Mouse (Mus musculus): ENCODE results near the gene Dlx3. TPM values are rescaled to one million over a fixed set of nuclear protein-coding genes. Genes with fewer than 3 reads are reported as not detected.
A peak's percentile ranks its signal among the peaks of the same experiment; 100 is the strongest.

Gene Dlx3
- polyA plus RNA-seq, 1 experiment from 2014 or later, result 0.60 TPM

DNA sequence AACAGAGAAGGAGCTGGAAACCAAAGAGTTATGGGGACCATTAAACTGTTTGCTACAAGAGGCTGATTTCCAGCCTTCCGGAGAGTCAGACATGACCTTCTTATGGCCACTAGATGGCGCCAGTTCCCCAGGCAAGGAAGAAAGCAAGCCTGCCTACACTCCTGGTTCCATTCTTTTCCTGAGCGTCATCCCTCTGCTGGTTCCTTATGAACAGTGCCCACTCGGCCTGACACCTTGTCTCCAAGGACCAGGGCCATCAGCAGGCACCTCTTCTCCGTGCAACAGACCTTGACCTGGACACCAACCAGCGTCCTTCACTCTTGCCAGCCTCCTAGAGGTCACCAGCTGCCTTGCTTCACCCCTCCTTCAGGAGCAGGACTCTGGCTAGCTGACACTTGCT lies 2.9 kb upstream of the Dlx3 start:
- Histone ChIP-seq H3K27ac (no peak overlapping the region), H3K27me3 (replicated peaks) (peaks cover 42% of the 10 kb centered on the region), H3K9me3 (no peaks in the 10 kb centered on the region), H3K4me2 (replicated peaks) (no peak overlapping the region), H3K4me3 (replicated peaks) (no peak overlapping the region), H3K9ac (no peak overlapping the region), H3K4me1 (replicated peaks) (peaks cover 25% of the 10 kb centered on the region), H3K36me3 (no peaks in the 10 kb centered on the region)
- WGBS, result 2% methylated on average over 6 of the region's 6 CpGs
- peak; percentile 54 for ATAC-seq

DNA sequence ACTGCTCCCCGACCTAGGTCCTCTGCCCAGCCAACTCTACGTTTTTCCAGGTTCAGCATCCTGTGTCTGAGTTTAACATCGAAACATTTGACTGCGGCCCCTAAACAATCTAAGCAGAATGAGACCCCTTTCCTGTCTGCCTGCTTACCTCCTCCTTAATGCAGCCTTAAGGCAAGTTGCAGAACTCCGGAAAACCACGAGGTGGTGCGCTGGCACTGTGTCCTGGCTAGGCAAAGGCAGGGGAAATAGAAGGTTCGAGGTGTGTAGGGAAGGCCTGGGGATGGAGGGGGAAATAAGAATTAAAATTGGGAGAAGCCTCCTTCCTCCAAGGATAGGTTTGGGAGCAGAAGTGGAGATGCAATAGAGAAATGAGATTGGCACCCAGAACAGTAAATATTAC lies 1.4 kb upstream of the Dlx3 start:
- 0 out of 2 replicates have a peak, but pooled peaks have one; percentile 41 for ATAC-seq

DNA sequence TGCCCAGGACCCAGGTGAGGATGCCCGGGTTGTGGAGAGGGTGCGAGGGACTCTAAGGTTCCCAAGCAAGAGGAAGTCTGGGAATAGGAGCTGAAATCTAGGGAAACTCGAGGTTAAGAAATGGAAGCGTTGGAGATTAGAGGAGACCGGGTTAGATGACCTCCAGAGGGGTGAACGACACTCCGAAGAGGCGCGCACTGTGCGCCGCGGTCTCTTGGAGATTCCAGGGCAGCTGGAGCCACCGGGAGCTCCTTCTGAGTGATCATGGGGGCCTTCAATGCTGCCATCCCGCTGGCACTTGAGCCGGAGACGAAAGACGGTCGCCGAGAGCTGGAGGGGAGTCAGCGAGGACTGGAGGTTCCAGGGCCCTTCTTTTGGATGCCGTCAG lies 708 bp downstream of the Dlx3 start:
- H3K4me3 ChIP-seq (replicated peaks), result peak overlapping the region; percentile 39
- peaks cover 25% of the 10 kb centered on the region for H3K4me1 ChIP-seq (replicated peaks)
- peaks cover 73% of the 10 kb centered on the region for H3K27me3 ChIP-seq (replicated peaks)
- peak overlapping the region; percentile 85 for H3K4me2 ChIP-seq (replicated peaks)
- 0 out of 2 replicates have a peak overlapping the region, but pooled peaks have one; percentile 8 for H3K9ac ChIP-seq
- no peak overlapping the region for H3K27ac ChIP-seq
- 1% methylated on average over 21 of the region's 21 CpGs for WGBS
- ATAC-seq, result no peak
- H3K9me3 ChIP-seq, result no peaks in the 10 kb centered on the region
- H3K36me3 ChIP-seq, result no peaks in the 10 kb centered on the region

More for the DNA sequence above, 1.4 kb upstream of the Dlx3 start:
- H3K4me2 ChIP-seq (replicated peaks), result no peak overlapping the region
- peaks cover 57% of the 10 kb centered on the region for H3K27me3 ChIP-seq (replicated peaks)
- no peak overlapping the region for H3K9ac ChIP-seq
- no peak overlapping the region for H3K4me3 ChIP-seq (replicated peaks)
- H3K4me1 ChIP-seq (replicated peaks), result peaks cover 25% of the 10 kb centered on the region
- H3K27ac ChIP-seq, result no peak overlapping the region
- H3K9me3 ChIP-seq, result no peaks in the 10 kb centered on the region
- WGBS, result 5% methylated on average over 8 of the region's 8 CpGs
- H3K36me3 ChIP-seq, result no peaks in the 10 kb centered on the region

DNA sequence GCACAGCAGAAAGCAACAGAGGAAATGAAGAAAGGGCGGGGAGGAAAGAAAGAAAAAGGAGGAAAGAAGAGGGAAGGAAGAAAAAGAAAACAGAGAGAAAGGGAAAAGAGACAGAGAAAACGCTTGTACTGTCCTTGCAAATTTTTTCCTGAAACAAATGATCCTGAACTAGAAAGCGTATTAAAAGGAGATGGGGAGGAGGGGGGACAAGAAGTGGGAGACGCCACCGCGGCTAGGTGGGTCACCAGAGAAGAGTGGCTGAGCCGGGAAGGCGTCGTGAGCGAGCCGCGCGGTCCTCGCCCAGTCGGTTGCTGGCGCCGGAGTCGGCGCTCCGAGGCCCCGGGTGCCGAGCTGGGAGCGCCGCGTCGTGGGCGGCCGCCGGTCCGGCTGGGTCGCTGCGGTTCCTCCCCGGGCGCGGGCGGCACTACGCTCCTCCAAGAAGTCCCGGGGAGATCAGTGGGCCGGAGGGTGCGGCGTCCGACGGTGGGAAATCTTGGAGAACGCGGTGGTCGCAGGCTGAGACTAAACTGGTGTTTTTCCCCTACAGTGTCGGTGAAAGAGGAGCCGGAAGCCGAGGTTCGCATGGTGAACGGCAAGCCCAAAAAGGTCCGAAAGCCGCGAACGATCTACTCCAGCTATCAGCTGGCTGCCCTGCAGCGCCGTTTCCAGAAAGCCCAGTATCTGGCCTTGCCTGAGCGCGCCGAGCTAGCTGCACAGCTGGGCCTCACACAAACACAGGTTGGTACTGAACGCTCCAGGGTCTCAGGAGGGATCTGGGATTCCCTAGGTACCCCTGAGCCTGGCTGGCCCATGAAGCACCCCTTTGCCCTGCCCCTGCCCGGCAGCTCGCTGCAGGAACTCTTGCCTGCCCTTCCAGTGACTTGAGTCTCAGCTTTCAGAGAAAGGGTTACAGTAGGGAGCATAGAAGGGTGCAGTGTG lies 1.5 kb downstream of the Dlx3 start:
- H3K4me3 ChIP-seq (replicated peaks), result peak overlapping the region; percentile 39
- no peaks in the 10 kb centered on the region for H3K9me3 ChIP-seq
- peaks cover 26% of the 10 kb centered on the region for H3K4me1 ChIP-seq (replicated peaks)
- no peak overlapping the region for H3K27ac ChIP-seq
- H3K4me2 ChIP-seq (replicated peaks), result peak overlapping the region; percentile 85
- 2% methylated on average over 63 of the region's 63 CpGs for WGBS
- no peak for ATAC-seq
- no peaks in the 10 kb centered on the region for H3K36me3 ChIP-seq
- peaks cover 76% of the 10 kb centered on the region for H3K27me3 ChIP-seq (replicated peaks)
- H3K9ac ChIP-seq, result no peak overlapping the region; the same call in 1 of the 2 replicates

DNA sequence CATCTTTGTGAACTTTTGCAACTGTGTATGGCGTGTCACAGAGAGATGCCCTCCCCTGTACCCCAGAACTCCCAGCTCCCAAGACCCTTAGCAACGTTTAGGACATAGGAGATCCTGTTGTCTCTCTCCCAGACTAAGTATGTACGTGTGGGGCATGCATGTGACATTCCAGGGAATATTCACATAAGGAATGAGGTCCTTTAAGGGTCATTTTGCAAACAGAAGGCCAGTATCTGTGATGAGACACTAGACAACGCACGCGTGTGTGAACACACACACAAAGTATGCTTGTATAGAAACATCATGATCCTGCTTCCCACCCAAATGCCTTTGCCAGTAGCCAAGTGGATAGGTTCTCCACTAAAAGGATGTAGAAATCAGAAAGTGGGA lies 2.2 kb downstream of the Dlx3 start:
- Histone ChIP-seq H3K9me3 (no peaks in the 10 kb centered on the region), H3K9ac (no peak overlapping the region), H3K4me2 (replicated peaks) (no peak overlapping the region), H3K27ac (no peak overlapping the region), H3K4me3 (replicated peaks) (no peak overlapping the region), H3K4me1 (replicated peaks) (peaks cover 31% of the 10 kb centered on the region), H3K27me3 (replicated peaks) (peaks cover 76% of the 10 kb centered on the region), H3K36me3 (no peaks in the 10 kb centered on the region)
- no peak for ATAC-seq
- 52% methylated on average over 6 of the region's 6 CpGs for WGBS

DNA sequence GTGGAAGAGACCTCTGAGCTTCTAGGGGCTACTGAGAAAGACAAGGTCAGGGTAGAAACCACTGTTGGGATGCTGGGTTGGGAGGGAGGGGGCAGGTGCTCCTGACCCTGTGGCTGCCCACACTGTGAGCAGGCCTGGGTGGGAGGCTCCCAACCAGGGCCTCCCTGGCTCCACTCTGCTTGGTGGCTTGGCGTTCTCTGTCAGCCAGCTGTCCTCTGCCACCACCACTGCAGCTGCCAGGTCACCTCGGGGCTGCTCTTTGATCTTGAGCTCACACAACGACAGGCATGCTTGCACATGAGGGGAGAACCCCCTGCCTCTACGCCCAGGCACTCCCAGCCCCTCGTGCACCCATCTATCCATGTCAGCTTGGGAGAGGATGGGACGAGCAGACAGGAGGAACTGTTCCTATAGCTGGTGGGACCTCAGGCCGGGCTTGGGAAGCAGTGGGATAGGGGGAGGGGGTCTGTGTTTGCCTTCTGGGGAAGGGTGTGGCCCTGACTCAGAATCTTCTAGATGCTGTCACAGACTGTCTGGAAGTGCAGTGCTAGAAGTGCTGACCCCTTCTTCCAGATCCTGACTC lies 5.5 kb downstream of the Dlx3 start:
- no peaks in the 10 kb centered on the region for H3K36me3 ChIP-seq
- H3K9ac ChIP-seq, result no peak overlapping the region
- no peak overlapping the region for H3K27ac ChIP-seq
- WGBS, result 36% methylated on average over 7 of the region's 7 CpGs
- peaks cover 23% of the 10 kb centered on the region for H3K4me1 ChIP-seq (replicated peaks)
- no peak overlapping the region for H3K4me2 ChIP-seq (replicated peaks)
- H3K9me3 ChIP-seq, result no peaks in the 10 kb centered on the region
- no peak overlapping the region for H3K4me3 ChIP-seq (replicated peaks)
- no peak for ATAC-seq
- peaks cover 60% of the 10 kb centered on the region for H3K27me3 ChIP-seq (replicated peaks)

DNA sequence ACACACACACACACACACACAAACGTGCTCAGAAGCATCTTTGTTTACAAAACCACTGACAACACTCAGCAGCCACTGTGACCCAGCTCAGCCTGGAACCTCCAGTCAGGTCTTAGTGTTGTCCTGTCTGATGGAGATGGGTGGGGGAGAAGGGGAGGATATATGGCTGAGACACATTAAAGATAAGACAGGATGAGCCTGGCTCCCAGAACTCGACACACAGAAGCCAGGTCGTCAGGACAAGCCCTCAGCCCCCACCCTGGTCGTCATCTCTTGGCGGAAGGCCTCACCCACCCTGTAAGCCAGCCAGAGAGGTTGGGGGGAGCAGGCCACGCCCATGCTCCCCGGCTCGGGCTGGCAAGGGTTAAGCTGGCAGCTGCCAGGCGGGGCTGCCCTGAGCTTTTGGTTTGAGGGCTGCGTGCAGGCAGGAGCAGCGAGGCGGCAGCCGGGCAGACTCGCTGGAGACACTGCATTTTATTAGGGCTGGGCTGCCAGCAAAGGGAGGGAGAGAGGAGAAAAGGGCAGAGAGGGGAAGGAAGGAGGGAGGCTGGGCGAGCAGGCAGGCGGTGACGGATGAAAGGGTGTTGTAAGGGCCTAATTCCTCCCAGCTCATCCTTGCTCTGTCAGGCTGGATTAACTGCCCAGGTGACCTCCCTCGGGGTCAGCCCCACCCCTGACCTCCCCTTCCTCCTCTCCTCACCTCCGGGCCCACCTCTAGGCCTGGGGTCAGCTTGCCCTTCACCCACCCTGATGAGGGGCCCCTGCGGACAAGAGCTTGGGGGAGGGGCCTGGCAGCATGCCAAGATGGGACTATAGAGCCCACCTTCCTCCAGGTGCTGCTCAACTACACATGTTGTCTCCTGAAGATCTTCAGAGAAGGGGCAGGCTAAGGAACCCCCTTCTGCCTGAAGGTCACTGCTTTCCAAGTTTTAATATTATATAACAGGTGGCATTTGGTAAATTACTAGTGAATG lies 6.6 kb downstream of the Dlx3 start:
- H3K36me3 ChIP-seq, result no peaks in the 10 kb centered on the region
- H3K27me3 ChIP-seq (replicated peaks), result peaks cover 49% of the 10 kb centered on the region
- H3K4me1 ChIP-seq (replicated peaks), result peaks cover 17% of the 10 kb centered on the region
- no peak overlapping the region for H3K4me3 ChIP-seq (replicated peaks)
- ATAC-seq, result peak; percentile 46
- WGBS, result 4% methylated on average over 20 of the region's 20 CpGs
- no peak overlapping the region; the same call in 1 of the 2 replicates for H3K9ac ChIP-seq
- H3K27ac ChIP-seq, result no peak overlapping the region
- H3K4me2 ChIP-seq (replicated peaks), result peak overlapping the region; percentile 48
- no peaks in the 10 kb centered on the region for H3K9me3 ChIP-seq

DNA sequence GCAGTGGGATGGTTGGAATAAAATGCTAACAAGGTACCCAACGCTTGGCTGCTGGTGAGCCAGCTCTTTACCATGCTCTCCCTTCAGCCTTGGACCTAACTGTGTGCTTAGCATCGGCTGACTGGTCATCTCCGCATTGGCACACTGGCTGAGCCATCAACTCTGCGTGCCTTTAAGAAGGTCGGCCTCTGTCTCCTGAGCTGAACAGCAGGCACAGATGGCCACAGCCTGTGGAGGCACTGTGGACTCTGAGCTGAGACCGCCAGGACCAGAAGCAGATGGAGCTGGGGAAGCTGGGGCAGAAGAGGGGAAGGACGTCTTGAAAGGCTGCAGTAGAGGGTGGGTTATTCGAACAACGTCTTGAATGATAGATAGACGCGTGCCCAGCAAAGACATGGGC lies 8.4 kb downstream of the Dlx3 start:
- Histone ChIP-seq H3K27ac (no peak overlapping the region), H3K9me3 (no peaks in the 10 kb centered on the region), H3K4me1 (replicated peaks) (peaks cover 13% of the 10 kb centered on the region), H3K4me3 (replicated peaks) (no peak overlapping the region), H3K4me2 (replicated peaks) (no peak overlapping the region), H3K9ac (no peak overlapping the region), H3K36me3 (no peaks in the 10 kb centered on the region), H3K27me3 (replicated peaks) (peaks cover 31% of the 10 kb centered on the region)
- 59% methylated on average over 11 of the region's 11 CpGs for WGBS
- no peak for ATAC-seq

DNA sequence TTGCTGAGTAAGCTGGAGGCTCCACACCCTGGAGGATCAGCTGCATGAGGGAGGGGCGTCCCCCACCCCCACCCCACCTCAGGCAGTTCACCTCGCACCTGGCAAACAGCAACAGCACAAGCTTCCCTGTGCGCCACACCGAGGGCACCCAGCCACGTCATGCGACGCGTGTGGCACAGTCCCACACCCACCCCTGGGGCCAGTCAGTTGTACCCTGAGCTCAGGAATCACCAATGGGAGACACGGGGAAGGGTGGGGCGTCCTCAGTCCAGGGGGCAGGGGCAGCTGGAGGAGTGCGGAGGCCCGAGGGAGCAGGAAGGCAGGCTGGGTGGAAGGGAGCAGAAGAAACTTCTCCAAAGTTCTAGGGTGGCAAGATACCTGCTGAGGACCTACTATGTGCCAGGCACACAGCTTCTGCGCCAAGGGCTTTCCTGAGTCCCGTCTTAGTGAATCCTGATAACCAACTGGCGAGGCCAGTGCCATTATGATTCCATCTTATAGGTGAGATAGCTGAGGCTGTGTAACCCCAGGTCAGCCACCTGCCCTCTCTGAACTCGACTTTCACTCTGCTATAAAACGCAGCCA lies 10.8 kb downstream of the Dlx3 start:
- Histone ChIP-seq H3K4me2 (replicated peaks) (peak overlapping the region; percentile 4), H3K4me3 (replicated peaks) (no peak overlapping the region), H3K9me3 (no peaks in the 10 kb centered on the region), H3K36me3 (no peaks in the 10 kb centered on the region), H3K4me1 (replicated peaks) (peaks cover 13% of the 10 kb centered on the region), H3K27ac (no peak overlapping the region), H3K9ac (no peak overlapping the region), H3K27me3 (replicated peaks) (peaks cover 11% of the 10 kb centered on the region; the same call in 1 of the 2 replicates)
- WGBS, result 55% methylated on average over 17 of the region's 17 CpGs
- peak; percentile 90 for ATAC-seq

DNA sequence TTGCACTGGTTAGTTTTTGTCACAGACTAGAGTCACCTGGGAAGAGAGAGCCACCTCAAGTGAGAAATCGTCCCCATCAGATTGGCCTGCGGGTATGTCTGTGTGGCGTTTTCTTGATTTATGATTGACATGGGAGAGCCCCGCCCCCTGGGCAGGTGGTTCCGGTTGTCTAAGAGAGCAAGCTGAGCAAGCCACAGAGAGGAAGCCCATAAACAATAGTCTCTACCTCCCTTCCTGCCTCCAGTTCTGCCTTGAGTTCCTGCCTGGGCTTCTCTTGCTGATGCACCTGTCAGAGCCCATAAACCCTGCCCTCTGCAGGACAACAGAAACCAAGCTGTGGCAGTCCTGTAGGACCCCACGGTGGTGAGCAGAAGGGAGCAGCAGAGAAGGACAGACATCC lies 13.4 kb downstream of the Dlx3 start:
- no peak for ATAC-seq
- H3K4me3 ChIP-seq (replicated peaks), result no peak overlapping the region
- 69% methylated on average over 6 of the region's 6 CpGs for WGBS
- H3K27me3 ChIP-seq (replicated peaks), result peaks cover 26% of the 10 kb centered on the region
- H3K36me3 ChIP-seq, result no peaks in the 10 kb centered on the region
- no peak overlapping the region for H3K27ac ChIP-seq
- H3K4me1 ChIP-seq (replicated peaks), result peaks cover 7% of the 10 kb centered on the region; the same call in 1 of the 2 replicates
- H3K9me3 ChIP-seq, result no peaks in the 10 kb centered on the region
- H3K9ac ChIP-seq, result no peak overlapping the region
- H3K4me2 ChIP-seq (replicated peaks), result no peak overlapping the region

DNA sequence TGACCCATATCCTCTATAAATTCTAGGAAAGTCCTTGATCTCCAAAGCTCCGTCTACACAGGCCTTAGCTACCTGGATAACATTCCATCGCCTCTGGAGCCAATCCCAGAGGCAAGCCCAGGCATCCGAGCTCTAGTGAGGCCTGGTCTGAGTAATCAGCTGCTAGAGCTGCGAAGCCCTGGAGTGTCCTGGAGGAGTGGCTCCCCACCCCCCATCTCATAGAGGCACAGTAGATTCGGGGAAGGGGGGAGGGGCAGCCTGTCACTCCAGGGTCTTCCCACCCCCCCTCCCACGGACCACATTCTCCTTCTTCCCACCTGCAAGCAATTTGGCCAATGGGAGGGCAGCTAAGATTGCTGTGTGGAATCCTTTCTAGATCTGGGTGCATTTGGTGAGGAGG lies 17.4 kb downstream of the Dlx3 start:
- no peak for ATAC-seq
- no peaks in the 10 kb centered on the region for H3K4me1 ChIP-seq (replicated peaks)
- H3K9ac ChIP-seq, result no peak overlapping the region
- H3K9me3 ChIP-seq, result no peaks in the 10 kb centered on the region
- H3K4me2 ChIP-seq (replicated peaks), result no peak overlapping the region
- no peak overlapping the region for H3K27ac ChIP-seq
- H3K36me3 ChIP-seq, result no peaks in the 10 kb centered on the region
- WGBS, result 22% methylated on average over 6 of the region's 6 CpGs
- peaks cover 59% of the 10 kb centered on the region for H3K27me3 ChIP-seq (replicated peaks)
- H3K4me3 ChIP-seq (replicated peaks), result no peak overlapping the region
